13 mouse cellular contexts compared by ENCODE assay signal in genomic region chr8:126455383-126455782, GRCm38 (mm10). TPM values are rescaled to one million over a fixed set of nuclear protein-coding genes. Genes with fewer than 3 reads are reported as not detected.
A peak's percentile ranks its signal among the peaks of the same experiment; 100 is the strongest.
DNase-seq lines count a peak whose midpoint lies in the region; ATAC-seq lines count a peak whose summit lies in the region.
"Had no signal": no experiment of that assay in that cellular context is flagged by ENCODE, and none has a peak within 500 bp of the region (broad histone marks: within the 10 kb centered on the region; RNA-seq: fewer than 3 reads in every experiment).

No protein-coding gene starts in this region.

- H3K27ac ChIP-seq in hindbrain, embryonic 11.5 days (ENCODE audit: low read depth, low read length) = no peak overlapping the region
- H3K27ac ChIP-seq in hindbrain, embryonic 16.5 days (ENCODE audit: low read depth, low read length) = no peak overlapping the region
- no peak overlapping the region for H3K27ac ChIP-seq in liver, embryonic 12.5 days
- H3K27ac ChIP-seq: midbrain, embryonic 12.5 days had no signal

- no peaks in the 10 kb centered on the region for H3K27me3 ChIP-seq in hindbrain, embryonic 11.5 days (ENCODE audit: control insufficient read depth, insufficient read depth, low read length)
- H3K27me3 ChIP-seq in hindbrain, embryonic 16.5 days (replicated peaks; ENCODE audit: control insufficient read depth, insufficient read depth, low read length) = no peaks in the 10 kb centered on the region
- no peaks in the 10 kb centered on the region for H3K27me3 ChIP-seq in liver, embryonic 12.5 days (replicated peaks)
- H3K27me3 ChIP-seq: midbrain, embryonic 12.5 days had no signal

- no peak overlapping the region for H3K4me2 ChIP-seq in hindbrain, embryonic 11.5 days (replicated peaks; ENCODE audit: low read depth, low read length)
- no peak overlapping the region for H3K4me2 ChIP-seq in hindbrain, embryonic 16.5 days (ENCODE audit: low read length)
- no peak overlapping the region for H3K4me2 ChIP-seq in liver, embryonic 12.5 days
- H3K4me2 ChIP-seq: midbrain, embryonic 12.5 days had no signal

- no peak overlapping the region for H3K9ac ChIP-seq in hindbrain, embryonic 11.5 days (ENCODE audit: low read depth, low read length)
- H3K9ac ChIP-seq in hindbrain, embryonic 16.5 days (ENCODE audit: low read depth, low read length) = no peak overlapping the region
- no peak overlapping the region for H3K9ac ChIP-seq in liver, embryonic 12.5 days
- H3K9ac ChIP-seq: midbrain, embryonic 12.5 days had no signal

- peaks cover 2% of the 10 kb centered on the region; the same call in 1 of the 2 replicates for H3K36me3 ChIP-seq in hindbrain, embryonic 11.5 days (ENCODE audit: control insufficient read depth, insufficient read depth, low read length)
- peaks cover 28% of the 10 kb centered on the region for H3K36me3 ChIP-seq in hindbrain, embryonic 16.5 days (ENCODE audit: control insufficient read depth, insufficient read depth, low read length)
- H3K36me3 ChIP-seq in liver, embryonic 12.5 days = peaks cover 94% of the 10 kb centered on the region

- no peaks in the 10 kb centered on the region for H3K9me3 ChIP-seq in hindbrain, embryonic 11.5 days (ENCODE audit: control insufficient read depth, low read length)
- no peaks in the 10 kb centered on the region for H3K9me3 ChIP-seq in hindbrain, embryonic 16.5 days (ENCODE audit: control insufficient read depth, low read length)
- no peaks in the 10 kb centered on the region for H3K9me3 ChIP-seq in liver, embryonic 12.5 days (replicated peaks)
- H3K9me3 ChIP-seq: midbrain, embryonic 12.5 days had no signal

- H3K4me1 ChIP-seq in hindbrain, embryonic 11.5 days (replicated peaks; ENCODE audit: control insufficient read depth, insufficient read depth, low read length) = no peaks in the 10 kb centered on the region
- H3K4me1 ChIP-seq in hindbrain, embryonic 16.5 days (ENCODE audit: control insufficient read depth, insufficient read depth, low read depth, low read length) = no peaks in the 10 kb centered on the region
- no peaks in the 10 kb centered on the region for H3K4me1 ChIP-seq in liver, embryonic 12.5 days
- H3K4me1 ChIP-seq: midbrain, embryonic 12.5 days had no signal

- peak; percentile 47; the same call in 1 of the 2 replicates for ATAC-seq in hindbrain, embryonic 11.5 days (ENCODE audit: low FRiP score)
- no peak for ATAC-seq in hindbrain, embryonic 16.5 days
- 0 out of 2 replicates have a peak, but pooled peaks have one; percentile 15 for ATAC-seq in liver, embryonic 12.5 days

- 83% methylated on average over 7 of the region's 7 CpGs for WGBS in hindbrain, embryonic 11.5 days
- WGBS in hindbrain, embryonic 16.5 days = 70% methylated on average over 7 of the region's 7 CpGs
- 84% methylated on average over 7 of the region's 7 CpGs for WGBS in liver, embryonic 12.5 days (ENCODE audit: insufficient replicate concordance)

- H3K4me3 ChIP-seq in hindbrain, embryonic 11.5 days (ENCODE audit: low read depth, low read length) = no peak overlapping the region
- H3K4me3 ChIP-seq in hindbrain, embryonic 16.5 days (ENCODE audit: low read length) = no peak overlapping the region
- H3K4me3 ChIP-seq in liver, embryonic 12.5 days = no peak overlapping the region
- H3K4me3 ChIP-seq: erythroblast, embryonic 14.5 days; midbrain, embryonic 12.5 days had no signal

- peak; percentile 14 for DNase-seq in hindbrain, embryonic 11.5 days (ENCODE audit: low spot score)
- DNase-seq in CD4-positive helper T cell, adult 2 months (ENCODE audit: low read depth, low spot score) = peak; percentile 11
- peak; percentile 46 for DNase-seq in embryo, embryonic 10.5 days (ENCODE audit: low spot score)
- DNase-seq in urinary bladder, adult 2 months (ENCODE audit: low spot score) = no peak
- no peak for DNase-seq in spleen, adult 18-20 months
- DNase-seq in adipocyte (ENCODE audit: low spot score) = no peak
- DNase-seq: cerebellum, adult 8-10 months; kidney, adult 8-10 months; layer of hippocampus, adult 9-11 months had no signal

RNA-seq across cellular contexts. Expression of gene Tarbp1, which starts 19.5 kb away (rescaled TPM):
- polyA plus RNA-seq in hindbrain, embryonic 11.5 days (2014; fragmentation: Nextera tagmentation; extraction: Ambion mirVana) = 2.3 and 2.4 TPM in 2 replicates
- 1.2 and 1.5 TPM in 2 replicates for polyA plus RNA-seq in hindbrain, embryonic 16.5 days (2015; fragmentation: Nextera tagmentation; extraction: Ambion mirVana)
- 3.3 and 3.4 TPM in 2 replicates for polyA plus RNA-seq in liver, embryonic 12.5 days (2016; fragmentation: Nextera tagmentation; extraction: Ambion mirVana)
- polyA plus RNA-seq in urinary bladder, adult 2 months (2012; rRNA removed) = 3.5 and 3.9 TPM in 2 replicates

RNA-seq across cellular contexts. Expression of gene Coa6, which starts 33.1 kb away (rescaled TPM):
- polyA plus RNA-seq in hindbrain, embryonic 11.5 days (2014; fragmentation: Nextera tagmentation; extraction: Ambion mirVana) = 46.8 and 50.7 TPM in 2 replicates
- polyA plus RNA-seq in hindbrain, embryonic 16.5 days (2015; fragmentation: Nextera tagmentation; extraction: Ambion mirVana) = 40.8 and 55.9 TPM in 2 replicates
- 39.6 and 42.7 TPM in 2 replicates for polyA plus RNA-seq in liver, embryonic 12.5 days (2016; fragmentation: Nextera tagmentation; extraction: Ambion mirVana)
- 32.0 and 38.1 TPM in 2 replicates for polyA plus RNA-seq in urinary bladder, adult 2 months (2012; rRNA removed)

Comparison
In these comparisons a context has a peak if more than half of its experiments do, and no peak if none do; other contexts are left out.
1. DNase-seq: peak in hindbrain, embryonic 11.5 days (single experiment), CD4-positive helper T cell, adult 2 months (single experiment) and embryo, embryonic 10.5 days (single experiment); none in urinary bladder, adult 2 months (single experiment), spleen, adult 18-20 months (0 of 2) and adipocyte (single experiment).